Mouse (Mus musculus) Patski (cell line): ENCODE measurements around the gene Bbc3. TPM values are rescaled to one million over a fixed set of nuclear protein-coding genes. Genes with fewer than 3 reads are reported as not detected.

Experiments used
- ATAC-seq: fragments of 100-300 bp; one replicate; pipeline ENCODE4 v1.8.0; 2021
- CTCF ChIA-PET: fragments of 350-600 bp; sonication (Branson Sonifier 250); formaldehyde crosslinking; loops from one replicate; lab custom pipeline; 2022; ENCODE audit warnings: inconsistent platforms; lab: Charles Lee
- POLR2A ChIA-PET: fragments of 350-600 bp; sonication (Branson Sonifier 250); formaldehyde crosslinking; loops from one replicate; lab custom pipeline; 2022; ENCODE audit warnings: antibody characterized with exemption, inconsistent platforms; lab: Charles Lee
- DNase-seq: peaks from one replicate; pipeline ENCODE4 v3.0.0-alpha.2; 2011; ENCODE audit warnings: low read depth, low spot score
- H3K27me3 ChIP-seq: fragments of 371-371 bp; one replicate; pipeline ENCODE4 v1.5.1; 2021
- CTCF ChIP-seq: fragments of 100-300 bp; IDR thresholded peaks from one replicate; pipeline ENCODE4 v1.5.1; 2021
- in situ Hi-C: fragments of 300-500 bp; cut with MboI; formaldehyde crosslinking; loops from 3 replicates; pipeline ENCODE4 v1.11.1; 2018; ENCODE audit warnings: low pct_unique_long_range_greater_than_20kb, mixed read lengths
- polyA plus RNA-seq: library from polyadenylated mRNA; unstranded; gene quantifications from one replicate; pipeline ENCODE4 v1.2.3, GENCODE M21; 2021

Gene Bbc3
- polyA plus RNA-seq, 1 experiment from 2014 or later, result 12.6 TPM

- ATAC-seq, result no peak
- DNase-seq, result no peak
- in situ Hi-C loops, result no loop called here
- no peaks in the 10 kb centered on the region for H3K27me3 ChIP-seq
- TF ChIP-seq CTCF, result no peak
- ChIA-PET CTCF (interaction anchor here (1.0 kb wide), 1 partner anchor 11 kb away, joined by 3 read pairs; no protein-coding TSS in a partner anchor), POLR2A (no interaction called here)
These were observed 34.4 kb upstream of the Bbc3 start for GRCm38 (mm10) chr7:16273766-16274140.

GRCm38 (mm10) chr7:16274922-16275890 is 33.0 kb upstream of the Bbc3 start:
- ATAC-seq, result no peak
- H3K27me3 ChIP-seq, result no peaks in the 10 kb centered on the region
- no peak for TF ChIP-seq CTCF
- ChIA-PET POLR2A (interaction anchor here (1.5 kb wide), 1 partner anchor 9 kb away, joined by 3 read pairs; no protein-coding TSS in a partner anchor), CTCF (interaction anchor here (0.9 to 1.7 kb wide), 2 partner anchors 11 to 20 kb away, joined by 4 read pairs; no protein-coding TSS in a partner anchor)
- in situ Hi-C loops, result no loop called here
- no peak for DNase-seq

GRCm38 (mm10) chr7:16280721-16281120 is 27.5 kb upstream of the Bbc3 start:
- DNase-seq (no peak), ATAC-seq (no peak)
- ChIA-PET POLR2A (no interaction called here), CTCF (interaction anchor here (1.6 kb wide), 1 partner anchor 14 kb away, joined by 5 read pairs; no protein-coding TSS in a partner anchor)
- TF ChIP-seq CTCF, result no peak
- H3K27me3 ChIP-seq, result no peaks in the 10 kb centered on the region
- in situ Hi-C loops, result no loop called here

DNA sequence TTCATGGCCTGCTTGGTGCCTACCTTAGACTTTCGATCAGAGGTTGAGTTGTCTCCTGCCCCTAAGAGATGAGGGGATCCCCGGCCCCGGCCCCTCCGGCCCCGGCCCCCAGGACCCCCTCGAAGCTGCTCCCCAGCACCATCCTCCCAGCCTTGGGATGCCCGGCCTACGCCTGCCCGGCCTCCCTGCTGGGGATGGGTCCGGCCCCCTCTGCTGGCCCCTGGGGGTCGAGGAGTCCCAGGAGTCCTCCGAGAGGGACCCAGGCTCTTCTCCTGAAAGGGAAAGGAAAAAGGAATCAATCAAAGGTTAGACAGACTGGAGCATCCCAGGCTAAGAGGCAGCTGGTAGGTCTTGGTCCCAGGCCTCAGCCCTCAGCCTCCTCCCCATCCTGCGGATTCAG is 25.9 kb upstream of the Bbc3 start:
- TF ChIP-seq CTCF, result no peak
- no peaks in the 10 kb centered on the region for H3K27me3 ChIP-seq
- DNase-seq, result no peak
- no peak for ATAC-seq
- in situ Hi-C loops, result no loop called here
- POLR2A ChIA-PET, result no interaction called here
- CTCF ChIA-PET, result interaction anchor here (1.6 kb wide), 1 partner anchor 12 kb away, joined by 5 read pairs; no protein-coding TSS in a partner anchor

DNA sequence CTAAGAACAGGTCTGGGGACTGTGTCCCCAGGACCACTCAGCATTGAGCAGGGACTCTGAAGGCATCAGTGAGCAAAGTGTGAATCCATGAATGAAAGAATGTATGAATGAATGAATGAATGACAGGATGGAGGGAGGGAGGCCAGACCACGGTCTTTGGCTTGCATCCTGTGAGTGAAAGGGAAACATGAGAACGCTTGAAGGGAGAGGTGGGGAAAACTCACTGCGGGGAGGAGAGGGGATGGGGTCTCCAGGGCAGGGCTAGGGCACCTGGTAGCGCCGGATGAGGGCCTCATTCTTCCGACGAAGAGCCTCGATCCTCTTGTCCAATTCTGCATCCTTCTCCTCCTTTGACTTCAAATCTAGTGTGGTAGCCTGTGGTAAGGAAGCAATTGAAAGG is 24.2 kb upstream of the Bbc3 start:
- ChIA-PET CTCF (no interaction called here), POLR2A (interaction anchor here (0.6 to 1.3 kb wide), 2 partner anchors 9 to 96 kb away, joined by 3 to 4 read pairs; no protein-coding TSS in a partner anchor)
- no peak for TF ChIP-seq CTCF
- no peaks in the 10 kb centered on the region for H3K27me3 ChIP-seq
- in situ Hi-C loops, result no loop called here
- ATAC-seq (no peak), DNase-seq (no peak)

GRCm38 (mm10) chr7:16284904-16285303 is 23.3 kb upstream of the Bbc3 start:
- in situ Hi-C loops, result no loop called here
- ChIA-PET CTCF (interaction anchor here (1.0 to 1.3 kb wide), 2 partner anchors 10 kb away, joined by 4 to 7 read pairs; no protein-coding TSS in a partner anchor), POLR2A (interaction anchor here (0.6 to 1.3 kb wide), 2 partner anchors 10 to 111 kb away, joined by 3 to 4 read pairs; no protein-coding TSS in a partner anchor)
- TF ChIP-seq CTCF, result no peak
- H3K27me3 ChIP-seq, result no peaks in the 10 kb centered on the region
- DNase-seq (no peak), ATAC-seq (no peak)

DNA sequence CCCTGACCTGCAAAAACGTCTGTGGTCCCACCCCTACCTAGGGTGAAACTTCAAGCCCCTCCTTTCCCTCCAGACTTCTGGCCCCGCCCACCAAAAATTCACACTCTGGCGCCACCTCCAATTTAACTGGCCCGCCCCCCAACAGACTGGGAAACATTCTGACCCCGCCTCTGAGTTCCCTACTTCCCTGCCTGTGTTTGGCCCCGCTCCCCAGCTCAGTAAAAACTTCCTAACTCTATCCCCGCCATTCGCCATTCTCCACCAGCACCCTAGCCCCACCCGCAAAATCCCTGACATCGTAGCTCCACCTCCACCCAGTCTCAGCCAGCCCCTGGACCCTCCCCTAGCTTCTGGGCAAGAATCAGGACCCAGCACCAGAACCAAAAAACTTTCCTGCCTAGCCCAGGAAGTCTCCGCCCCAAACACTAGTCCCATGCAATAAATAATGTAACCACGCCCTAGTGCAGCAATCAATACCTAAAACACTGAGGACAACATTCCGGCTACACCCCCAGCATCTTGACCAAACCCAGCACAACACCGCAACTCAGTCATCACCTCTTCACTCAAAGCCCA is 22.7 kb upstream of the Bbc3 start:
- DNase-seq, result no peak
- peak; percentile 72 for ATAC-seq
- CTCF ChIA-PET, result interaction anchor here (0.7 to 1.3 kb wide), 3 partner anchors 8 to 11 kb away, joined by 3 to 7 read pairs (median 4); no protein-coding TSS in a partner anchor
- POLR2A ChIA-PET, result interaction anchor here (0.6 kb wide), 1 partner anchor 731 kb away, joined by 3 read pairs; no protein-coding TSS in a partner anchor
- in situ Hi-C loops, result no loop called here
- no peaks in the 10 kb centered on the region for H3K27me3 ChIP-seq
- TF ChIP-seq CTCF, result no peak

DNA sequence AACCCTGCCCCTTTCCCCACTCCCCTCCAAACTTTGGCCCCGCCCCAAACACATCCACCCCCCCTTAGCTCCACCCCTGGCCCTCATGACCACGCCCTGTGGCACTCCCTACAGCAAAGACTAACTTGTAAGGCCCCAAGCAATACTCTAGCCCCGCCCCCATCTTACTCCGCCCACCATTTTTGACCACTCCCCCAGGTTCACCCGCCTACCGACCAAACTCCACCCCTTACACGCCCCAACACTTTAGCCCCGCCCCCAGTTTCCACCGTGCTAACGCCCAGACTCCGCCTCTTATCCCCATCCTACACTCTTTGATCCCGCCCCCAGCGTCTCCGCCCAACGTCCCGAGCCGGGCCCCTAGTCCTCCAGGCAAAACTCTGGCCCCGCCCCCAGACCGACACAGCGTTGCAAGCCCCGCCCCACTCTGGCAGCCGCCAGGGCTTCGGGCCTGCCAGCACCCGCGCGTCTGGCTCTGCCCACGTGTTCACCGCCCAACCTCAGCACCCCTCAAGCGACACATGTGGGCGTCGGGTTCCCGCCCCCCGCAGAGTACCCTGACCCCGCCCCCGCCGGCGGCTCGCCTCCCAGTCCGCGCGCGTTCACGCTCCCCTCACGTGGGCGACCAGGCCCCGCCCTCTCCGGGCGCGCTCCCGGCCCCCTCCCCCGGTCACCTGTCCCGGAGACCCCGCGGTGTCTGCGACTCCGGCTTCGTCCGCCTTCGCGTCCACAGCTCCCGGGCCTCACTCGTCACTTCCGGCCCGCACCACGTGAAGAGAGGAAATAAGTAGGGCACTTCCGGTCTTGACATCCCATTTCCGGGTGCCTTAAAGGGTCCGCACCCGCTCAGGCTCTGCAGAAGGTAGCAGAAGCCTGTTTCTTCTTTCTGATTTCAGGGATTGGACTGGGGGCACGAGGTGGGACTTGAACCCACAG is 21.9 kb upstream of the Bbc3 start, which contains the start of gene Ccdc9:
Ccdc9 (minus strand) TSS at position 770 of the 936 bp plus-strand sequence.
- DNase-seq (peak; percentile 91), ATAC-seq (peak; percentile 82)
- no peaks in the 10 kb centered on the region for H3K27me3 ChIP-seq
- TF ChIP-seq CTCF, result no peak
- in situ Hi-C loops, result no loop called here
- CTCF ChIA-PET, result interaction anchor here (0.7 to 1.3 kb wide), 3 partner anchors 8 to 11 kb away, joined by 3 to 7 read pairs (median 4); no protein-coding TSS in a partner anchor
- POLR2A ChIA-PET, result interaction anchor here (0.6 kb wide), 1 partner anchor 730 kb away, joined by 3 read pairs; no protein-coding TSS in a partner anchor

- ChIA-PET CTCF (no interaction called here), POLR2A (no interaction called here)
- DNase-seq, result no peak
- no peak for ATAC-seq
- TF ChIP-seq CTCF, result no peak
- in situ Hi-C loops, result no loop called here
- no peaks in the 10 kb centered on the region for H3K27me3 ChIP-seq
These were observed 21.2 kb upstream of the Bbc3 start for GRCm38 (mm10) chr7:16287016-16287415.
